Mouse (Mus musculus) retina, adult 2 months (tissue): ENCODE data around the gene Acad9.
"Not testable (repeated sequence)": the region's sequence is repeated elsewhere in the genome, so short reads cannot be mapped to it uniquely, and the experiment has no call there.

Experiments
- DNase-seq: peaks from one replicate; pipeline ENCODE4 v3.0.0-alpha.2; 2012; ENCODE audit warnings: low read depth, low spot score

Gene Acad9

DNA sequence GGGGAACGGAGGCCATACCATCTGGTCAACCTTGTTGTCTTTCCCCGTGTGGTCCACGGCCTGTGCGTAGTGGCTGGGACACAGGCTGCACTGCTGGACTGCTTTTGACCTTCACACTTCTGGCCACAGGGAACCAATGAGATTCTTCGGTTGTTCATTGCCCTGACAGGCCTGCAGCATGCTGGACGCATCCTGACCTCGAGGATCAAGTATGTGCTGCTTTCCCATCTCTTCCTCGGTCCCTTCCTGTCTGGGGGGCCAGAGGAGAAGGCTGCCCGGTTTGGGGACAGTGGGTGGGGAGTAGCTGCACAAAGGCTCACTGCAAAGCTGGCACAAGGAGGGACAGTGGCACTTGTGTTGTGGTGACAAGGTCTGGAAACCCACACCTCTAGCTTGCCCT is 21.8 kb downstream of the Acad9 start:
- no peak for DNase-seq

DNA sequence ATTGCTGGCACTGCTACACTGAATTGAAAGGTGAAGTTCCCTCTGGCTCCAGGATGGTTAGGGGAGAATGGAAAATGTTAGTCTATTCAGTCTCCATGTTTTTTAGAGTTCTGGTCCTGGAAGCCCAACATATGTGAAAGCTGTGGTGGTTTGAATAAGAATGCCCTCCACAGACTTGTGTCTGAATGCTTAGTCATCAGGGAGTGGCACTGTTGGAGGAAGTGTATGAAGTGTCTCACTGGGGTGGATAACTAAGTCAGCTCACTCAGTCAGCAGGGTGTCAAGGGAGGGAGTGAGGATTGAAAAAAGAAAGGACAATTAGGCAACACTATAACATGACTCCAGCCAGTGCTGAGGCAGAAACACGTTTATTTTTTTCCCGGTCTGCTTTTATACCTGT is 29.6 kb downstream of the Acad9 start:
- no peak for DNase-seq

DNA sequence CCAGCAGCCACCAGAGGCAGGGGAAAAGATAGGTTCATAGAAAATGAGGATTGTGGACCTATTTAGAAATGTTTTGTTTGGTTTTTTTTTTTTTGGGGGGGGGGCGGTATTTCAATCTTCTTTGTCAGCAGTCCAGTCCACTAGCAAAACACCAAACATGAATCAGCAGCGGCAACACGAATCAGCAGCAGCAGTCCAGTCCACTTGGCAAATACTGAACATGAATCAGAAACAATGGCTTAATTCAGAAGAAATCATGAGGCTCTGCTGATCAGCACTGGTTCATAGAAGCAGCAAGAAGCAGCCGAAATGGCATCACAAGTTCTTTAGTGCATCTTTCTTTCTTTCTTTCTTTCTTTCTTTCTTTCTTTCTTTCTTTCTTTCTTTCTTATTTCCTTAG is 50.3 kb downstream of the Acad9 start:
- DNase-seq = no peak

DNA sequence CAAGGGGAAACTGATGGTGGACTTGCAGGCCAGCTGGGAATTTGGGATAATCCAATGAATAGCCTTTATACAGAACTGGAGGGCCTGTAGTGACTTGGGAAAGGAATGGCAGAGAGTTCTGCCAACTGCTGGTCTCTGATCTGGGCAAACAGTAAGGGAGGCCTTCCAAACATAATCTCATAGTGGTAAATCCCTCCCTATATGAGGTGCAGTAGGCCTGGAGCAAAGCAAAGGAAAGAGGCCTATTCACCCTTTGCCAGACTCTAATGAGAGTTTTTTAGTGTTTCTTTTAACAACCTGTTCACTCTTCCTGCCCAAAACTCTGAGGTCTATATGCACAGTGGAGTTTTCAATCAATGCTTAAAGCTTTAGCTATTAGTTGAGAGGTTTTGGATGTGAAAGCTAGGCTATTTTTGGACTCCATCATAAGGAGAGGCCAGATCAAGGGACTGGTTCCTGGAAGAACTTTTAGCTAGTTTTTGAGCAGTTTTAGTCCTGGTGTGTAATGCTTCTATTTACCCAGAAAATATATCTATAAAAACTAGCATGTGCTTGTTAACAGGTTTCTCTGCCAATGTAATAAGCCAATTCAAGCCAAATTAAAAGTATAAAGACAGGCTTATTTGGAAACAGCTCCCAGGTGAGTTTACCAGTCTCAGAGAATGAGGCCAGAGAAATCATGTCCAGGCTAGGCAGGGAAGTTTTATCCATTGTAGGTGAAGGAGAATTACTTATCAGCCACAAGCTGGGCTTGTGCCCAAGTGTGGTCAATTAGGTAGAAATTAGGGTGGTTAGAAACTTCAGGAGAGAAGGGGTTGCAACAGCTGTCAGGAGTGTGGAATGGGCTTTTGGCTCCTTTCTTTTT is 54.1 kb downstream of the Acad9 start:
- DNase-seq = no peak

DNA sequence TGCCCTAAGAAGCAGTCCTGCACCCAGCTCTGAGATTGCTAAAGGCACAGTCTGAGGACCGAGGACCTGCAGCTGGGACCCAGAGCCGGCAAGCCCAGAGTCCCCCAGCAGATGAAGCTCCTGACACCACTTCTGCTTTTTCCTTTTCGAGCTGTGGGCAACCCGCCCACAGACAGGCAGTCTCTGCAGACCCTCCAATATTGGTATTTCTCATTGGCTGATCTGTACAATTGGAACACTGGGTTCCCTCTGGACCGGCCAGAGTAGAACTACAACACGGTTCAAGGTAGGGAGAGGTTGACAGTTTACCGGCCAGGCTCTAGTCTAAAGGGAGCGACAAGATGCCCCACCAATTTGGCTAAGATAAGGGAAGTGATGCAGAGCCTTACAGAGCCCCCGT is 60.4 kb downstream of the Acad9 start:
- DNase-seq = not testable (repeated sequence)

DNA sequence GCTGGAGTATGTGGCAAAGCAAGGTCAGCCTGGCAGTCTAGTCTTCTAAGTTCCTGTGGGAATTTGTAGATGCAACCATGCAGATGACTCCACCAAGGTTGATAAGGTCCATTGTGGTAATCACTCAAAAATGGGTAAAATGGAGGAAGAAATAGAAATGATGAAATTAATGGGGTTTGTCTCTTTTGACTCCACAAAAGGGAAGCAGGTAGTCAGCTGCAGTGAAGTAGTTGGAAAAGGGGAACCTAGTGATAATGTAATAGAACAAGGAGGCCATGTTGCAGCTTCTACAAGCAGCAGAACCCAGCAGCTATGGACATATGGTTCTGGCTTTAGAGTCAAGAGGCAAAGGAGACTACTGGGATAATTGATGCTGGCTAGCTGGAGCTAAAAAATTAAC is 70.4 kb downstream of the Acad9 start:
- DNase-seq = no peak

DNA sequence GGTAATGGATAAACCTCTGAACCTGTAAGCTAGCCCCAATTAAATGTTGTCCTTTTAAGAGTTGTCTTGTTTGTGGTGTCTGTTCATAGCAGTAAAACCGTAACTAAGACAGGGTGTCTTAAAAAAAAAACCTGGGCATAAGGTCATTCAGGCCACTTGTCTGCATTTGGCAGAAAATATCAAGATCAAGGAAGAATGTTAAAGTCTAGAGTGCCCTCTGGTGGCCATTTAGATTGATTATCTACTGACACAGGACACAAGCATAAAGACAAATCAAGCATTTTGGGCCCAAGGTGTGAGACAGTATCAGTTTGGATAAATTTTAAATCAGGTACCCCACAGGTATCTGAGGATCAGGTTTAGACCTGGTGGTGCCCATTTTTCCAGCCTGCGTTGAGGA is 71.8 kb downstream of the Acad9 start:
- DNase-seq = no peak

DNA sequence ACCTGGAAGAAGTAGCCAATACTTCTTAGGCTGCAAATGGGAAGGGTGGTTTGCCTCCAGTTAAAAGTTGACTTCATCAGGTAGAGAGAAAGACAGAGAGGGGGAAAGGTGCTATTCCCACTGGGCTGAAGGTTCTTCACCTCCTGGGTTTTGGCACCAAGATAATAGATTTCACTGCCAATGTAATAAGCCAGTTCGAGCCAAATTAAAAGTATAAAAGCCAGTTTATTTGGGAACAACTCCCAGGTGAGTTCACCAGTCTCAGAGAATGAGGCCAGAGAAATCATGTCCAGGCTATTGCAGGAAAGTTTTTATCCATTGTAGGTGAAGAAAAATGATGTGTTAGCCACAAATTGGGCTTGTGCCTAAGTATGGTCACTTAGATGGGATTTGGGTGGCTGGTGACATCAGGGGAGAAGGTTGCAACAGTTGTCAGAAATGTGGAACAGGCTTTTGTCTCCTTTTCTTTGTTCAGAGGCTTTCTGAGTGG is 72.4 kb downstream of the Acad9 start:
- DNase-seq = no peak

DNA sequence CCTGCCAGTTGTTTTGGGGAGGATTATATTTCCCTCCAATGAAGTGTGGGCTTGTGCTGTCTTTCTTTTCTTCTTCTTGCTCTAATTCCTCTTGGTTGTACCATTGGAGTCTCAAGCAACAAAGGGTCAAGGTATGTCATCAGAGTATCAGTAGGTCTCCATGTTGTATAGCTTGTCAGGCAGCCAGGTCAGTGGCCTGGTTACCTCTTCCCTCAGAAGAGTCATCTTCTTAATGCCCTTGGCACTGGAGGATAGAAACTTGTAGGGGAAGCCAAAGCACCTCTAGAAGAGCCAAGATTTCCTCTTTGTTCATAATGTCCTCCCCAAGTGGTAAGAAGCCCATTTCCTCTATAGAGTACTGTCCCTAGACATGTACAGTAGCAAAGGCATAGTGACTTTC is 73.2 kb downstream of the Acad9 start:
- no peak for DNase-seq
